ENCODE assay signal across 24 mouse cellular contexts in genomic region chr17:85342471-85342870, GRCm38 (mm10).
"Had no signal": no experiment of that assay in that cellular context is flagged by ENCODE, and none has a peak within 500 bp of the region (broad histone marks: within the 10 kb centered on the region; RNA-seq: fewer than 3 reads in every experiment).

No protein-coding gene starts in this region.

- H3K36me3 ChIP-seq: limb, embryonic 12.5 days; limb, embryonic 15.5 days; midbrain, embryonic 12.5 days; midbrain, embryonic 15.5 days; neural tube, embryonic 12.5 days; neural tube, embryonic 15.5 days had no signal

- H3K9me3 ChIP-seq: limb, embryonic 12.5 days; limb, embryonic 15.5 days; midbrain, embryonic 12.5 days; midbrain, embryonic 15.5 days; neural tube, embryonic 12.5 days; neural tube, embryonic 15.5 days had no signal

- H3K27me3 ChIP-seq: limb, embryonic 12.5 days; limb, embryonic 15.5 days; megakaryocyte, embryonic 14.5 days; midbrain, embryonic 15.5 days; neural tube, embryonic 12.5 days; neural tube, embryonic 15.5 days had no signal

- DNase-seq: kidney, adult 9 months; kidney, postnatal 14 days; kidney, postnatal 4 days; left cerebral cortex, postnatal 4 days; liver, postnatal 0 days; lung, embryonic 14.5 days; lung, postnatal 36 days; right cerebral cortex, adult 18-20 months; right cerebral cortex, postnatal 14 days; right cerebral cortex, postnatal 4 days; thymus, adult 2 months; thymus, postnatal 14 days; thymus, postnatal 4 days had no signal

- H3K4me1 ChIP-seq: limb, embryonic 12.5 days; limb, embryonic 15.5 days; midbrain, embryonic 15.5 days had no signal

- H3K4me2 ChIP-seq: limb, embryonic 12.5 days; limb, embryonic 15.5 days; liver, embryonic 11.5 days; lung, embryonic 14.5 days; midbrain, embryonic 12.5 days; midbrain, embryonic 15.5 days; neural tube, embryonic 12.5 days; neural tube, embryonic 15.5 days had no signal

- H3K4me3 ChIP-seq: limb, embryonic 12.5 days; limb, embryonic 15.5 days; megakaryocyte, embryonic 14.5 days; midbrain, embryonic 12.5 days; midbrain, embryonic 15.5 days; neural tube, embryonic 12.5 days; neural tube, embryonic 15.5 days had no signal

- H3K9ac ChIP-seq: limb, embryonic 12.5 days; limb, embryonic 15.5 days; liver, embryonic 14.5 days; liver, postnatal 0 days; lung, embryonic 14.5 days; midbrain, embryonic 12.5 days; midbrain, embryonic 15.5 days; neural tube, embryonic 12.5 days; neural tube, embryonic 15.5 days had no signal

- H3K27ac ChIP-seq: limb, embryonic 12.5 days; limb, embryonic 15.5 days; liver, embryonic 14.5 days; midbrain, embryonic 12.5 days; midbrain, embryonic 15.5 days; neural tube, embryonic 12.5 days; neural tube, embryonic 15.5 days; stomach, postnatal 0 days had no signal

- ATAC-seq: liver, postnatal 0 days; lung, postnatal 0 days; midbrain, embryonic 15.5 days had no signal
